19 mouse cellular contexts compared by ENCODE assay signal in genomic region chr9:95612246-95612768, GRCm38 (mm10). TPM values are rescaled to one million over a fixed set of nuclear protein-coding genes. Genes with fewer than 3 reads are reported as not detected.
"Had no signal": no experiment of that assay in that cellular context is flagged by ENCODE, and none has a peak within 500 bp of the region (broad histone marks: within the 10 kb centered on the region; RNA-seq: fewer than 3 reads in every experiment).

No protein-coding gene starts in this region.

- H3K27ac ChIP-seq: lung, embryonic 15.5 days; macrophage; midbrain, embryonic 13.5 days; midbrain, embryonic 15.5 days; neural tube, embryonic 12.5 days; stomach, embryonic 15.5 days; stomach, postnatal 0 days had no signal

- H3K4me2 ChIP-seq: lung, embryonic 15.5 days; midbrain, embryonic 11.5 days; midbrain, embryonic 13.5 days; midbrain, embryonic 15.5 days; neural tube, embryonic 12.5 days; stomach, embryonic 15.5 days had no signal

- H3K9me3 ChIP-seq: lung, embryonic 15.5 days; megakaryocyte, embryonic 14.5 days; midbrain, embryonic 13.5 days; midbrain, embryonic 15.5 days; neural tube, embryonic 12.5 days; stomach, embryonic 15.5 days had no signal

- ATAC-seq: lung, postnatal 0 days; midbrain, embryonic 13.5 days; midbrain, embryonic 15.5 days had no signal

- DNase-seq: lung, adult 2 months; lung, postnatal 14 days; lung, postnatal 36 days; right cerebral cortex, postnatal 14 days; thymus, adult 18-20 months; thymus, postnatal 14 days; thymus, postnatal 36 days had no signal

- H3K4me1 ChIP-seq: lung, embryonic 15.5 days; neural tube, embryonic 12.5 days; stomach, embryonic 15.5 days had no signal

- H3K9ac ChIP-seq: lung, embryonic 15.5 days; midbrain, embryonic 13.5 days; midbrain, embryonic 15.5 days; neural tube, embryonic 12.5 days; stomach, embryonic 15.5 days had no signal

- H3K27me3 ChIP-seq: lung, embryonic 15.5 days; midbrain, embryonic 13.5 days; midbrain, embryonic 15.5 days; neural tube, embryonic 12.5 days; stomach, embryonic 15.5 days had no signal

- H3K4me3 ChIP-seq: lung, embryonic 15.5 days; megakaryocyte, embryonic 14.5 days; midbrain, embryonic 13.5 days; midbrain, embryonic 15.5 days; neural tube, embryonic 12.5 days; stomach, embryonic 15.5 days had no signal

- H3K36me3 ChIP-seq: lung, embryonic 15.5 days; midbrain, embryonic 13.5 days; midbrain, embryonic 15.5 days; neural tube, embryonic 12.5 days; stomach, embryonic 15.5 days had no signal

RNA-seq across cellular contexts. Expression of gene Pcolce2, which starts 25.1 kb away (rescaled TPM):
- total RNA-seq: monocyte, adult 5-6 weeks; neutrophil, adult 5-6 weeks had no signal
